Mouse (Mus musculus) forebrain, embryonic 13.5 days (tissue): Measurements from ENCODE around the gene Cryab. TPM values are rescaled to one million over a fixed set of nuclear protein-coding genes. Genes with fewer than 3 reads are reported as not detected.

Experiments used
- ATAC-seq: fragments of 200-750 bp; cut with Nextera tagmentation; 2 replicates; pipeline ENCODE4 v1.8.0; 2017
- H3K27ac ChIP-seq: fragments of 300-500 bp; sonication (generic); 2 replicates; pipeline ENCODE4 v1.5.1; 2015; ENCODE audit warnings: inconsistent platforms, mild to moderate bottlenecking, moderate library complexity
- H3K27me3 ChIP-seq: fragments of 300-500 bp; sonication (generic); 2 replicates; pipeline ENCODE4 v1.6.1; 2015; ENCODE audit warnings: mild to moderate bottlenecking, inconsistent platforms
- H3K36me3 ChIP-seq: fragments of 300-500 bp; sonication (generic); 2 replicates; pipeline ENCODE4 v1.6.1; 2015; ENCODE audit warnings: mild to moderate bottlenecking, inconsistent platforms; ENCODE audit not compliant: poor library complexity, severe bottlenecking
- H3K4me1 ChIP-seq: fragments of 300-500 bp; sonication (generic); 2 replicates; pipeline ENCODE4 v1.6.1; 2015; ENCODE audit warnings: inconsistent platforms
- H3K4me2 ChIP-seq: fragments of 300-500 bp; sonication (generic); 2 replicates; pipeline ENCODE4 v1.6.1; 2015; ENCODE audit warnings: inconsistent platforms, mild to moderate bottlenecking, moderate library complexity
- H3K4me3 ChIP-seq: fragments of 300-500 bp; sonication (generic); 2 replicates; pipeline ENCODE4 v1.5.1; 2015; ENCODE audit warnings: mild to moderate bottlenecking, inconsistent platforms
- H3K9ac ChIP-seq: fragments of 300-500 bp; sonication (generic); 2 replicates; pipeline ENCODE4 v1.6.1; 2015; ENCODE audit warnings: mild to moderate bottlenecking, inconsistent platforms
- H3K9me3 ChIP-seq: fragments of 300-500 bp; sonication (generic); replicated peaks from 2 replicates; pipeline ENCODE4 v1.6.1; 2016; ENCODE audit warnings: inconsistent platforms
- WGBS: fragments of 180-500 bp; shearing (Covaris S2); methylation state at CpG from one replicate; pipeline ENCODE4 v1.1.7; 2015; 5-methylcytosine and 5-hydroxymethylcytosine counted together
- polyA plus RNA-seq: library from polyadenylated mRNA; unstranded; fragments of >200 nt; fragmentation: Nextera tagmentation; extraction: Ambion mirVana; gene quantifications from 2 replicates; pipeline ENCODE4 v1.2.1, GENCODE M21; 2015

Cryab gene
- polyA plus RNA-seq, 1 experiment from 2014 or later = 6.5 TPM

- WGBS = 2% methylated on average over 30 of the region's 30 CpGs
- Histone ChIP-seq H3K4me3 (peak overlapping the region; percentile 59), H3K4me1 (peaks cover 58% of the 10 kb centered on the region), H3K9me3 (no peaks in the 10 kb centered on the region), H3K27me3 (no peaks in the 10 kb centered on the region), H3K4me2 (peak overlapping the region; percentile 92), H3K9ac (peak overlapping the region; percentile 81), H3K27ac (peak overlapping the region; percentile 78), H3K36me3 (no peaks in the 10 kb centered on the region)
- ATAC-seq = peak; percentile 20; the same call in 1 of the 2 replicates
Measured at GRCm38 (mm10) chr9:50727171-50727924, 23.8 kb upstream of the Cryab start.

- peak overlapping the region; percentile 81 for H3K9ac ChIP-seq
- H3K4me3 ChIP-seq = peak overlapping the region; percentile 59
- H3K4me1 ChIP-seq = peaks cover 56% of the 10 kb centered on the region
- H3K27ac ChIP-seq = peak overlapping the region; percentile 78
- no peaks in the 10 kb centered on the region for H3K27me3 ChIP-seq
- peak; percentile 97 for ATAC-seq
- under 1% methylated on average over 45 of the region's 45 CpGs for WGBS
- H3K36me3 ChIP-seq = no peaks in the 10 kb centered on the region
- peak overlapping the region; percentile 92 for H3K4me2 ChIP-seq
- H3K9me3 ChIP-seq = no peaks in the 10 kb centered on the region
Measured at GRCm38 (mm10) chr9:50727925-50728651, 23.0 kb upstream of the Cryab start.

DNA sequence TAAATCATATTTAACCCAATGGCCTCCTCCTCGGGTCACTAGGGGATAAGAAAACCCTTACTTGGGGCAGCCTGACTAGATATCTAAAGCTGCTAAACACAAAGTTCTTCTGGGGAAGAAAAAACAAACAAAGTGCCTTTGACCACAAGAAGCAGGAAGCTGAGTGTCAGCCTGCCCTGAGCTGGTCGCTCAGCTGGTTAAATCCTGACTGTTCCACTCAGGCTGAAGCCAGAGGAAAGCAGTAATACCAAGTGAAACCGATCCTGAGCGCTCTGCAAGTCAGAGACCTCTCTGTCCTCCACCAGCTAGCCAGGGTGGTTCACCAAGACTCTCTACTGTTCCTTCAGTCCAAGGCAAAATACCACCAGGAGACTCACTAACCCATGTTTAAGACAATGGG lies 21.5 kb upstream of the Cryab start:
- no peak overlapping the region for H3K27ac ChIP-seq

DNA sequence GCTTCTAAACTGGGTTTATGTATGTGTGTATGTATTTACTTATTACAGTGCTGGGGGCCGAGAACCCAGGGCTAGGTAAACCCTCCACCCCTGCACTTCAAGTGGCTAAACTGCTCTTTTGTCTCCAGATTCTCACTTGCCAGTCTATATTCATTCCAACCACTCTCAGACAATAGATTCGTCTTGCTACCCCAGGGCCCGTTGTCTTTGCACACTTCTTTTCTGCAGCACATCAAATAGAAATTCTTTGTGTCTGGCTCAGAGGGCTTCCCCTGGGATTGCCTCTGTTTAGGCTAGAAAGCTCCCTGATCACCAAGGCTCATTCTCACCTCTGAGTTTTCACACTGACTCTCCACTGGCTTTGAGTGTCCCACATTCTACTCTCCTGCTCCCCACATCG lies 18.6 kb upstream of the Cryab start:
- H3K27ac ChIP-seq = peak overlapping the region; percentile 44
- H3K9me3 ChIP-seq = no peaks in the 10 kb centered on the region
- H3K27me3 ChIP-seq = 0 out of 2 replicates have a peak, but pooled peaks cover 2% of the 10 kb centered on the region
- WGBS = 6% methylated on average over 4 of the region's 4 CpGs
- no peaks in the 10 kb centered on the region for H3K36me3 ChIP-seq
- peaks cover 12% of the 10 kb centered on the region; the same call in 1 of the 2 replicates for H3K4me1 ChIP-seq
- H3K9ac ChIP-seq = no peak overlapping the region
- H3K4me2 ChIP-seq = no peak overlapping the region
- H3K4me3 ChIP-seq = no peak overlapping the region
- no peak for ATAC-seq

More for the DNA sequence above, 21.5 kb upstream of the Cryab start:
- WGBS = 80% methylated on average over 4 of the region's 4 CpGs
- Histone ChIP-seq H3K9ac (no peak overlapping the region), H3K9me3 (no peaks in the 10 kb centered on the region), H3K4me1 (peaks cover 41% of the 10 kb centered on the region), H3K27me3 (no peaks in the 10 kb centered on the region), H3K4me2 (no peak overlapping the region), H3K4me3 (no peak overlapping the region), H3K36me3 (no peaks in the 10 kb centered on the region)
- no peak for ATAC-seq

- ATAC-seq = no peak; the same call in 1 of the 2 replicates
- 0 out of 2 replicates have a peak overlapping the region, but pooled peaks have one; percentile 1 for H3K4me3 ChIP-seq
- no peak overlapping the region for H3K9ac ChIP-seq
- peaks cover 17% of the 10 kb centered on the region for H3K4me1 ChIP-seq
- H3K36me3 ChIP-seq = no peaks in the 10 kb centered on the region
- H3K27me3 ChIP-seq = 0 out of 2 replicates have a peak, but pooled peaks cover 2% of the 10 kb centered on the region
- H3K27ac ChIP-seq = no peak overlapping the region
- no peaks in the 10 kb centered on the region for H3K9me3 ChIP-seq
- 3% methylated on average over 9 of the region's 9 CpGs for WGBS
- H3K4me2 ChIP-seq = peak overlapping the region; percentile 43
Measured at GRCm38 (mm10) chr9:50734989-50735388, 16.1 kb upstream of the Cryab start.

DNA sequence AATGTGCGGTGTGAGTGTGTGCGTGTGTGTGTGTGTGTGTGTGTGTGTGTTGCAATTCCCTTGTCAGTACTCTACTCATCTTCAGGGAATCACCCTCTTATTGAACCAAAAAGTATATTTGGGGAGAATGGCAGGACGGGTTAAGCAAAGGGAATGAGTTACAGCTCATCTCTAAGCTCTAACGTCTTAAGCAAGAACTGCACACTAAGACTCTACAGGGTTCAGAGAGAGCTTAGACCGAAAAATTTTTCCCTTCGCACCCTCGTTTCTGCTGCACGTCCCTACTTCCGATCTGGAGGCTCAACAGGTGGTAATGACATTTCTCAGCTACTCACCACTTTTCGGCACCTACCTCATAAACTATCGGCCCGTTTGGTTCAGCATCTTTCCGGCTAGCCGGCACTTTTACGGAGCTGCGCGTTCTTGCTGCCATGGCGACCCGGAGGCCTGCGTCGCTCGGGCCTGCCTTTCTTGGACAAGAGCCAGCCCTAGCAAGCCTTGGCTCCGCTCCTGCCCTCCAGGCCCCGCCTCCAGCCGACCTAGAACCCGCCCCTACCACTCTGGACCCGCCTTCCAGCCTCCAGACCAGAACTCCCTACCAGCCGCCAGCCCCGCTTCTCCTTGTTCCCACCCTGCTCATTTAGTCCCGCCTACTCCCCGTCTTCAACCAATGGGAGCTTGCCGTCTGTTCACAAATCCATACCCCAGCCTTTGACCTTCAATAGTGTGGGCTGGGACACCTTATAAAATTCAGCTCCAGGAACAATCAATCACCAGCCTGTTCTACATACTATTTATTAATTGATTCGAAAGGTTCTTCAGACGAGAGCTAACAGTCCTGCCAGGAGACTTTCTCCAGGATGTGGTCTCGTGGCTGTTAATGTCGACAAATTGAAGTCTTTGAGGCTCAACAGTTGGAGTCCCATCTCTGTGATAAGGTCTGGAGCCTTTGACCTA lies 11.9 kb upstream of the Cryab start, which contains the start of gene Dixdc1:
Gene Dixdc1, minus strand, starts transcription at position 604 of the 957 bp plus-strand sequence.
- Histone ChIP-seq H3K4me1 (peaks cover 9% of the 10 kb centered on the region), H3K27ac (no peak within 1 kb of the TSS), H3K9me3 (no peaks in the 10 kb centered on the region), H3K9ac (no peak within 1 kb of the TSS; the same call in 1 of the 2 replicates), H3K27me3 (0 out of 2 replicates have a peak, but pooled peaks cover 2% of the 10 kb centered on the region), H3K4me2 (peak within 1 kb of the TSS; percentile 64), H3K4me3 (peak within 1 kb of the TSS; percentile 36), H3K36me3 (no peaks in the 10 kb centered on the region)
- ATAC-seq = peak; percentile 97
- 14% methylated on average over 36 of the region's 36 CpGs for WGBS

DNA sequence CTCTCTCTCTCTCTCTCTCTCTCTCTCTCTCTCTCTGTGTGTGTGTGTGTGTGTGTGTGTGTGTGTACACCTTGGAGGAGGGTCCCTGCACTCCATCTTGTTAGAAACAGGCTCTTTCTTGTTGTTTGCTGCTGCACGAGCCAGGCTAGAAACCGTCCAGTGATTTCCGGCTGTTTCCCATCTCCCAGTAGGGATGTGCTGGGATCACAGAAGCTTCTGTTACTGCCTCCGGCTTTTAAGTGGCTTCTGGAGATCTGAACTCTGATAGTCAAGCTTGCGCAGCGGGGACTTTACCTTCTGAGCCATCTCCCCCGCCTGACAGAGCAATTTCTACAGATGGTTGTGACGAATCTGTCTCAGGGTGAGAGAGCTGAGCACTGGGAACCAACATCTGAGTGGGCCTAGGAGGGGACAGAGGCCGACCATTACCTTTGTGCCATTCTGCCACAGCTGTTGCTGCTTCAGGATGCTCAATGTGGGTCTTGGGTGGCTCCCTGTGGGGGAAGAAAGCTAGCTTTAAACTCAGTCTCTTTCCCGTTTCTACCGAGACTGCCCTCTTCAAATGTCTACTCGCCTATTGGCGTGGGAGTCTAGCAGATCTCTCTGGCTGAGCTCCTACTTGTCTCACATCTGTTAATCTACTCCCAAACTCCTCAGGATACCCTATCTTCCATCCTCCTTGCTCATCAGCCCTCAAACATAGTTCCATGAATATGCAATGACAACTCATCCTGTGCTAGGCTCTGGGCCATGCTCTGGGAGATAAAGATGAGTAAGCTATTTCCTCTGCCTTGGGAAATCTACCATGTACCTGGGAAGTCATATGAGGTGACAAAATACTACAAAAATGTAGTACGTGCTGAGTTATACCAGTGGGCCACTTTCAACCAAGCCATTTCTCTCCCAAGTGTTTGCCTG lies 10.0 kb upstream of the Cryab start:
- H3K4me2 ChIP-seq = no peak overlapping the region
- peaks cover 6% of the 10 kb centered on the region; the same call in 1 of the 2 replicates for H3K27me3 ChIP-seq
- no peaks in the 10 kb centered on the region for H3K9me3 ChIP-seq
- peaks cover 13% of the 10 kb centered on the region for H3K4me1 ChIP-seq
- WGBS = 91% methylated on average over 14 of the region's 14 CpGs
- no peak overlapping the region for H3K27ac ChIP-seq
- no peaks in the 10 kb centered on the region for H3K36me3 ChIP-seq
- no peak overlapping the region for H3K4me3 ChIP-seq
- ATAC-seq = no peak
- no peak overlapping the region for H3K9ac ChIP-seq

- WGBS = 84% methylated on average over 3 of the region's 3 CpGs
- Histone ChIP-seq H3K27ac (no peak overlapping the region), H3K4me1 (peaks cover 17% of the 10 kb centered on the region), H3K36me3 (no peaks in the 10 kb centered on the region), H3K4me2 (no peak overlapping the region), H3K4me3 (no peak overlapping the region), H3K27me3 (peaks cover 14% of the 10 kb centered on the region; the same call in 1 of the 2 replicates), H3K9ac (no peak overlapping the region), H3K9me3 (no peaks in the 10 kb centered on the region)
- no peak for ATAC-seq
Measured at GRCm38 (mm10) chr9:50742261-50742660, 8.9 kb upstream of the Cryab start.

GRCm38 (mm10) chr9:50742744-50743143 lies 8.4 kb upstream of the Cryab start:
- no peaks in the 10 kb centered on the region for H3K36me3 ChIP-seq
- H3K4me1 ChIP-seq = peaks cover 17% of the 10 kb centered on the region
- WGBS = 73% methylated on average over 2 of the region's 2 CpGs
- H3K4me3 ChIP-seq = no peak overlapping the region
- no peak for ATAC-seq
- H3K27ac ChIP-seq = no peak overlapping the region
- H3K9ac ChIP-seq = no peak overlapping the region
- H3K4me2 ChIP-seq = no peak overlapping the region
- H3K27me3 ChIP-seq = peaks cover 14% of the 10 kb centered on the region; the same call in 1 of the 2 replicates
- no peaks in the 10 kb centered on the region for H3K9me3 ChIP-seq

GRCm38 (mm10) chr9:50745806-50746205 lies 5.3 kb upstream of the Cryab start:
- Histone ChIP-seq H3K4me3 (peak overlapping the region; percentile 36), H3K4me2 (peak overlapping the region; percentile 64), H3K27me3 (peaks cover 14% of the 10 kb centered on the region; the same call in 1 of the 2 replicates), H3K9me3 (no peaks in the 10 kb centered on the region), H3K4me1 (peaks cover 8% of the 10 kb centered on the region), H3K27ac (no peak overlapping the region), H3K9ac (peak overlapping the region; percentile 56), H3K36me3 (no peaks in the 10 kb centered on the region)
- WGBS = 10% methylated on average over 7 of the region's 7 CpGs
- ATAC-seq = no peak
